Comparison of ENCODE assay signal across 8 mouse cellular contexts in genomic region chr4:137897298-137897612, GRCm38 (mm10). TPM values are rescaled to one million over a fixed set of nuclear protein-coding genes. Genes with fewer than 3 reads are reported as not detected.
DNase-seq lines count a peak whose midpoint lies in the region; ATAC-seq lines count a peak whose summit lies in the region.

No protein-coding gene starts in this region.

- peak; percentile 85 for DNase-seq in brain, adult 2 months (ENCODE audit: low read depth, low spot score)
- peak; percentile 95 for DNase-seq in embryonic facial prominence, embryonic 14.5 days (ENCODE audit: low spot score)
- peak; percentile 86 to 89 for DNase-seq in heart, adult 18-20 months
- peak; percentile 75 for DNase-seq in kidney, adult 18-20 months
- no peak for DNase-seq in limb, embryonic 10.5 days (ENCODE audit: low spot score)
- no peak for DNase-seq in embryo, embryonic 11 days

- H3K9ac ChIP-seq in embryonic facial prominence, embryonic 14.5 days (ENCODE audit: low read depth, low read length) = 0 out of 2 replicates have a peak overlapping the region, but pooled peaks have one; percentile 41
- peak overlapping the region; percentile 40; the same call in 1 of the 2 replicates for H3K9ac ChIP-seq in neural tube, embryonic 12.5 days

- H3K4me3 ChIP-seq in embryonic facial prominence, embryonic 14.5 days (ENCODE audit: low read depth, low read length) = no peak overlapping the region
- no peak overlapping the region for H3K4me3 ChIP-seq in limb, embryonic 10.5 days
- H3K4me3 ChIP-seq in neural tube, embryonic 12.5 days = no peak overlapping the region

- no peaks in the 10 kb centered on the region for H3K9me3 ChIP-seq in embryonic facial prominence, embryonic 14.5 days (ENCODE audit: control insufficient read depth, low read length)
- no peaks in the 10 kb centered on the region for H3K9me3 ChIP-seq in limb, embryonic 10.5 days (replicated peaks)
- H3K9me3 ChIP-seq in neural tube, embryonic 12.5 days = no peaks in the 10 kb centered on the region

- peak overlapping the region; percentile 25 for H3K4me2 ChIP-seq in embryonic facial prominence, embryonic 14.5 days (ENCODE audit: low read depth, low read length)
- peak overlapping the region; percentile 22 for H3K4me2 ChIP-seq in neural tube, embryonic 12.5 days (replicated peaks)

- peaks cover 46% of the 10 kb centered on the region for H3K4me1 ChIP-seq in embryonic facial prominence, embryonic 14.5 days (ENCODE audit: control insufficient read depth, insufficient read depth, low read length)
- H3K4me1 ChIP-seq in limb, embryonic 10.5 days = peaks cover 70% of the 10 kb centered on the region
- H3K4me1 ChIP-seq in neural tube, embryonic 12.5 days = peaks cover 37% of the 10 kb centered on the region

- no peaks in the 10 kb centered on the region for H3K36me3 ChIP-seq in embryonic facial prominence, embryonic 14.5 days (ENCODE audit: control insufficient read depth, insufficient read depth, low read length)
- no peaks in the 10 kb centered on the region for H3K36me3 ChIP-seq in limb, embryonic 10.5 days
- H3K36me3 ChIP-seq in neural tube, embryonic 12.5 days = no peaks in the 10 kb centered on the region

- no peaks in the 10 kb centered on the region for H3K27me3 ChIP-seq in embryonic facial prominence, embryonic 14.5 days (replicated peaks; ENCODE audit: control insufficient read depth, insufficient read depth, low read length)
- H3K27me3 ChIP-seq in limb, embryonic 10.5 days (ENCODE audit: low read depth, poor library complexity, severe bottlenecking) = peaks cover 7% of the 10 kb centered on the region; the same call in 1 of the 2 replicates
- H3K27me3 ChIP-seq in neural tube, embryonic 12.5 days (replicated peaks) = no peaks in the 10 kb centered on the region

- 8% methylated on average over 8 of the region's 8 CpGs for WGBS in embryonic facial prominence, embryonic 14.5 days
- WGBS in limb, embryonic 10.5 days = 28% methylated on average over 8 of the region's 8 CpGs
- WGBS in neural tube, embryonic 12.5 days = 14% methylated on average over 8 of the region's 8 CpGs

- peak; percentile 75 for ATAC-seq in embryonic facial prominence, embryonic 14.5 days (ENCODE audit: low read depth)
- ATAC-seq in neural tube, embryonic 12.5 days (ENCODE audit: low FRiP score, low read depth) = no peak
- no peak for ATAC-seq in megakaryocyte, adult 5-6 weeks (ENCODE audit: poor library complexity, severe bottlenecking)

- peak overlapping the region; percentile 84 for H3K27ac ChIP-seq in embryonic facial prominence, embryonic 14.5 days (replicated peaks; ENCODE audit: low read depth, low read length)
- peak overlapping the region; percentile 69 for H3K27ac ChIP-seq in limb, embryonic 10.5 days
- H3K27ac ChIP-seq in neural tube, embryonic 12.5 days = peak overlapping the region; percentile 51; the same call in 1 of the 2 replicates

RNA-seq across cellular contexts. Expression of gene Ece1, which starts 35.2 kb away (rescaled TPM):
- polyA plus RNA-seq in embryonic facial prominence, embryonic 14.5 days (2014; fragmentation: Nextera tagmentation; extraction: Ambion mirVana) = 57.8 and 62.1 TPM in 2 replicates
- 100 to 1,000 TPM; 105 to 121 TPM for total RNA-seq in heart, adult 18-20 months (2021)
- polyA plus RNA-seq in limb, embryonic 10.5 days (2016; fragmentation: Nextera tagmentation; extraction: Ambion mirVana) = 41.1 and 41.4 TPM in 2 replicates
- polyA plus RNA-seq in neural tube, embryonic 12.5 days (2016; fragmentation: Nextera tagmentation; extraction: Ambion mirVana) = 24.7 and 27.4 TPM in 2 replicates
- 19.7 and 25.4 TPM in 2 replicates for total RNA-seq in megakaryocyte, adult 5-6 weeks (2015)
- 12.5 and 15.9 TPM in 2 replicates for total RNA-seq in megakaryocyte, adult 5-6 weeks (2017)

Comparison
In these comparisons a context has a peak if more than half of its experiments do, and no peak if none do; other contexts are left out.
1. DNase-seq: peak in brain, adult 2 months (single experiment), embryonic facial prominence, embryonic 14.5 days (single experiment), heart, adult 18-20 months (2 of 2) and kidney, adult 18-20 months (single experiment); none in limb, embryonic 10.5 days (single experiment) and embryo, embryonic 11 days (single experiment).
2. Peak in every context shown above with its lines, with median percentiles within 50 percentile points of each other: H3K27ac ChIP-seq.